Mouse (Mus musculus) retina, embryonic 14.5 days (tissue): ENCODE data around the gene Apob.

ENCODE experiments used
- DNase-seq: peaks from one replicate; pipeline ENCODE4 v3.0.0-alpha.2; 2015; ENCODE audit warnings: low spot score

Apob gene

GRCm38 (mm10) chr12:8038081-8038730 is 60.8 kb downstream of the Apob start:
- no peak for DNase-seq

- no peak for DNase-seq
These were observed 65.4 kb downstream of the Apob start for GRCm38 (mm10) chr12:8042626-8043394.

GRCm38 (mm10) chr12:8047046-8047445 is 69.6 kb downstream of the Apob start:
- no peak for DNase-seq

- DNase-seq: no peak
These were observed 70.4 kb downstream of the Apob start for GRCm38 (mm10) chr12:8047789-8048309.

DNA sequence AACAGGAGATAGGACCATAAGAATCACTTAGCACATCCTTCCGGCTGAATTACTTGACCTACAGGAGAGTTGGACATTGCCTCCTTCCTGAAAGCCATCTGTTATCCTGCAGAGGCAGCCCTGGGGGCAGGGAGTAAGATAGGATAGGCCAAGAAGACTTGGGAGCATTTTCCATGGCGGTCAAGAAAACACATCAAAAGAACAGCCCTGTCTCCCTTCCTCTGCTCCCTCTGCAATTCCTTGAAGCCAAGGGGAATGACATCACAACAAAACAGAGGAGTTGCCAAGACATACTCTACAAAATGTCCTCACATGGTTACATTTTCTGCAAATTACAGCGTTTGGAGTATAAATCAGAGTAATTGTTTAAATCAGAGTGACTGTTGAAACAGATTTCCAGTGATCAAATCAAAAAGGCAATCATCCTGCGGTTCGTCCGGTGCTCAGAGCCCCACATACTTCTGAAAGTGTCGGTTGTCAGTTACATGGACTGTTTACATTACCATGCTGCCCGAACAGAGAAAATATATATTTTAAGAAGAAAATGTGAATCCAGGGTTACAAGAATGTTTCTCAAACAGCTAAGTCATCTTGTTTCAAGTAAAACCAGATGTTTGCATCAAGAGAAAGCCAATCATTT is 78.7 kb downstream of the Apob start:
- no peak for DNase-seq

DNA sequence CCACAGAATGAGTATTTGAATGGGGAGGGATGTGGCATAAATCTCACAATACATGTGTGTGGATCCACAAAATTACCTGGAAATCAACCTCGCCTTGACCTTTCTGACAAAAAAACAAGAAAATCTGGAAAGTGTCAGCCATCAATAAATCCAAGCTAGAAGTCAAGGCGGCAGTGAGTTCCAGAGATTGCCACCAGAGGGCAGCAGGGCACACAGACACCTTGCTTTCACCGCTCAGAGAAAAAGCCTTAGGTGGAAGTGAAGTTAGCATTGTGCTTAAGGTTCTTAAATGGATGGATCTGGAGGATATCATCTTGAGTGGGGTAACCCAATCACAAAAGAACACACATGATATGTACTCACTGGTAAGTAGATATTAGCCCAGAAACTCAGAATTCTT is 82.1 kb downstream of the Apob start:
- peak; percentile 84 for DNase-seq

DNA sequence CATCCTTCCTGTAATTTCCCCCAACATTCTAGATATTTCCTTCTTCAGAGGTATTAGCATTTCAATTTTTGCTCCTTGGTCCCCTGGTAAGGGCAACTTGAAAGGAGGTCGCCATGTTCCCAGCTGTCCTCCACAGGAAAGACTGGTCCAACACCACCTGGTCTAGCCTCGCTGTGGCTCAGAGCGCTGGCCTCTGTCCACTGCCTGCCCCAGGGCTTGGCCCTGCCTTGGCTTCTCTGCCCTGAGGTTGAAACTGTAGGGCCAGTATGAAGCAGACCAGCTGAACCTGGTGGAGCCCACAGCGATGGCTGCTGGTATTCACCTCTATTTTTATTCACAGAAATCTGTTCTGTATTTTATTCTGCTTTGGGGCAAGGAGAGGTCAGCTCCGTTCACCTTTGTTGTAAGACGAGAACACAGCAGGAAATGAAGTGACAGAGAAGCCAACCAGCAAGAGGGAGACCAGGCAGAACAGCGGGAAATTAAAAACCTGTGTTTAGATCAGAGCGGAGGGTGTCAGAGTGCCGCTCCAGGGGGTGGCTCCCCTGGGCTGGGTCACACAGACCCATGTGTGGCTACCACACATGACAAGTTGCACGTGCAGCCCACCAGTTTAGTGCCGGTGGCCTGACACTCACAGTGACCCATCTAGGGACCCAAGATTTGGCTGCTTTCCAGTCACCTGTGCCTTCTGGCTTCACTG is 86.1 kb downstream of the Apob start:
- no peak for DNase-seq
